Mouse (Mus musculus): Measurements from ENCODE around the gene Pole4. TPM values are rescaled to one million over a fixed set of nuclear protein-coding genes. Genes with fewer than 3 reads are reported as not detected.

The Pole4 gene
- polyA plus RNA-seq, 1 experiment from 2014 or later = 102 TPM

GRCm38 (mm10) chr6:82744553-82744952 lies 39.4 kb upstream of the Pole4 start:
- Histone ChIP-seq H3K9ac (ENCODE audit: low read length) (no peak overlapping the region), H3K4me2 (ENCODE audit: low read depth) (no peak overlapping the region), H3K4me1 (ENCODE audit: control insufficient read depth, insufficient read depth, low read length) (no peaks in the 10 kb centered on the region), H3K4me3 (ENCODE audit: low read depth, low read length) (no peak overlapping the region), H3K36me3 (ENCODE audit: control insufficient read depth, insufficient read depth, low read length) (peaks cover 9% of the 10 kb centered on the region), H3K27ac (ENCODE audit: low read depth, low read length) (no peak overlapping the region), H3K9me3 (ENCODE audit: control insufficient read depth, low read length) (no peaks in the 10 kb centered on the region), H3K27me3 (ENCODE audit: control insufficient read depth, insufficient read depth, low read length) (no peaks in the 10 kb centered on the region)
- 90% methylated on average over 9 of the region's 9 CpGs for WGBS
- no peak for DNase-seq (ENCODE audit: low spot score)
- no peak for ATAC-seq (ENCODE audit: insufficient read depth, low FRiP score, low TSS enrichment)

GRCm38 (mm10) chr6:82741518-82741880 lies 36.3 kb upstream of the Pole4 start:
- no peaks in the 10 kb centered on the region for H3K4me1 ChIP-seq (ENCODE audit: control insufficient read depth, insufficient read depth, low read length)
- H3K4me2 ChIP-seq (ENCODE audit: low read depth) = no peak overlapping the region
- H3K4me3 ChIP-seq (ENCODE audit: low read depth, low read length) = no peak overlapping the region
- H3K36me3 ChIP-seq (ENCODE audit: control insufficient read depth, insufficient read depth, low read length) = peaks cover 9% of the 10 kb centered on the region
- 87% methylated on average over 5 of the region's 5 CpGs for WGBS
- no peaks in the 10 kb centered on the region for H3K27me3 ChIP-seq (ENCODE audit: control insufficient read depth, insufficient read depth, low read length)
- no peak for DNase-seq (ENCODE audit: low spot score)
- H3K9me3 ChIP-seq (ENCODE audit: control insufficient read depth, low read length) = no peaks in the 10 kb centered on the region
- ATAC-seq (ENCODE audit: insufficient read depth, low FRiP score, low TSS enrichment) = no peak
- no peak overlapping the region for H3K9ac ChIP-seq (ENCODE audit: low read length)
- no peak overlapping the region for H3K27ac ChIP-seq (ENCODE audit: low read depth, low read length)

- Histone ChIP-seq H3K36me3 (ENCODE audit: control insufficient read depth, insufficient read depth, low read length) (peaks cover 9% of the 10 kb centered on the region), H3K4me1 (ENCODE audit: control insufficient read depth, insufficient read depth, low read length) (no peaks in the 10 kb centered on the region), H3K9ac (ENCODE audit: low read length) (no peak overlapping the region), H3K27me3 (ENCODE audit: control insufficient read depth, insufficient read depth, low read length) (no peaks in the 10 kb centered on the region), H3K4me3 (ENCODE audit: low read depth, low read length) (no peak overlapping the region), H3K4me2 (ENCODE audit: low read depth) (no peak overlapping the region), H3K9me3 (ENCODE audit: control insufficient read depth, low read length) (no peaks in the 10 kb centered on the region), H3K27ac (ENCODE audit: low read depth, low read length) (no peak overlapping the region)
- ATAC-seq (ENCODE audit: insufficient read depth, low FRiP score, low TSS enrichment) = no peak
- WGBS = 78% methylated on average over 8 of the region's 8 CpGs
- no peak for DNase-seq (ENCODE audit: low spot score)
Observed at GRCm38 (mm10) chr6:82740868-82741517, 35.8 kb upstream of the Pole4 start.

GRCm38 (mm10) chr6:82740269-82740668 lies 35.1 kb upstream of the Pole4 start:
- DNase-seq (ENCODE audit: low spot score) (peak; percentile 47), ATAC-seq (ENCODE audit: insufficient read depth, low FRiP score, low TSS enrichment) (peak; percentile 41; the same call in 1 of the 2 replicates)
- peaks cover 9% of the 10 kb centered on the region for H3K36me3 ChIP-seq (ENCODE audit: control insufficient read depth, insufficient read depth, low read length)
- H3K27me3 ChIP-seq (ENCODE audit: control insufficient read depth, insufficient read depth, low read length) = no peaks in the 10 kb centered on the region
- no peaks in the 10 kb centered on the region for H3K9me3 ChIP-seq (ENCODE audit: control insufficient read depth, low read length)
- H3K27ac ChIP-seq (ENCODE audit: low read depth, low read length) = no peak overlapping the region
- WGBS = 41% methylated on average over 6 of the region's 6 CpGs
- H3K4me2 ChIP-seq (ENCODE audit: low read depth) = no peak overlapping the region
- no peak overlapping the region for H3K9ac ChIP-seq (ENCODE audit: low read length)
- no peaks in the 10 kb centered on the region for H3K4me1 ChIP-seq (ENCODE audit: control insufficient read depth, insufficient read depth, low read length)
- H3K4me3 ChIP-seq (ENCODE audit: low read depth, low read length) = no peak overlapping the region

GRCm38 (mm10) chr6:82737634-82738540 lies 32.7 kb upstream of the Pole4 start:
- H3K9ac ChIP-seq (ENCODE audit: low read length) = no peak overlapping the region
- ATAC-seq (ENCODE audit: insufficient read depth, low FRiP score, low TSS enrichment) = no peak
- DNase-seq (ENCODE audit: low spot score) = no peak
- H3K27me3 ChIP-seq (ENCODE audit: control insufficient read depth, insufficient read depth, low read length) = no peaks in the 10 kb centered on the region
- H3K27ac ChIP-seq (ENCODE audit: low read depth, low read length) = no peak overlapping the region
- H3K4me3 ChIP-seq (ENCODE audit: low read depth, low read length) = no peak overlapping the region
- WGBS = 90% methylated on average over 27 of the region's 27 CpGs
- H3K4me2 ChIP-seq (ENCODE audit: low read depth) = no peak overlapping the region
- peaks cover 9% of the 10 kb centered on the region for H3K36me3 ChIP-seq (ENCODE audit: control insufficient read depth, insufficient read depth, low read length)
- H3K4me1 ChIP-seq (ENCODE audit: control insufficient read depth, insufficient read depth, low read length) = no peaks in the 10 kb centered on the region
- H3K9me3 ChIP-seq (ENCODE audit: control insufficient read depth, low read length) = no peaks in the 10 kb centered on the region

GRCm38 (mm10) chr6:82736626-82737600 lies 31.7 kb upstream of the Pole4 start:
- ATAC-seq (ENCODE audit: insufficient read depth, low FRiP score, low TSS enrichment) (no peak), DNase-seq (ENCODE audit: low spot score) (no peak)
- H3K36me3 ChIP-seq (ENCODE audit: control insufficient read depth, insufficient read depth, low read length) = peaks cover 4% of the 10 kb centered on the region
- H3K9ac ChIP-seq (ENCODE audit: low read length) = no peak overlapping the region
- no peak overlapping the region for H3K4me2 ChIP-seq (ENCODE audit: low read depth)
- WGBS = 86% methylated on average over 25 of the region's 25 CpGs
- H3K4me3 ChIP-seq (ENCODE audit: low read depth, low read length) = no peak overlapping the region
- H3K4me1 ChIP-seq (ENCODE audit: control insufficient read depth, insufficient read depth, low read length) = no peaks in the 10 kb centered on the region
- no peak overlapping the region for H3K27ac ChIP-seq (ENCODE audit: low read depth, low read length)
- H3K27me3 ChIP-seq (ENCODE audit: control insufficient read depth, insufficient read depth, low read length) = no peaks in the 10 kb centered on the region
- H3K9me3 ChIP-seq (ENCODE audit: control insufficient read depth, low read length) = no peaks in the 10 kb centered on the region

- H3K4me1 ChIP-seq (ENCODE audit: control insufficient read depth, insufficient read depth, low read length) = no peaks in the 10 kb centered on the region
- no peak overlapping the region for H3K4me3 ChIP-seq (ENCODE audit: low read depth, low read length)
- WGBS = 92% methylated on average over 7 of the region's 7 CpGs
- H3K27ac ChIP-seq (ENCODE audit: low read depth, low read length) = no peak overlapping the region
- no peaks in the 10 kb centered on the region for H3K27me3 ChIP-seq (ENCODE audit: control insufficient read depth, insufficient read depth, low read length)
- H3K36me3 ChIP-seq (ENCODE audit: control insufficient read depth, insufficient read depth, low read length) = peaks cover 2% of the 10 kb centered on the region; the same call in 1 of the 2 replicates
- no peak overlapping the region for H3K9ac ChIP-seq (ENCODE audit: low read length)
- H3K9me3 ChIP-seq (ENCODE audit: control insufficient read depth, low read length) = no peaks in the 10 kb centered on the region
- DNase-seq (ENCODE audit: low spot score) (peak; percentile 27), ATAC-seq (ENCODE audit: insufficient read depth, low FRiP score, low TSS enrichment) (no peak)
- no peak overlapping the region for H3K4me2 ChIP-seq (ENCODE audit: low read depth)
Observed at GRCm38 (mm10) chr6:82735347-82735746, 30.2 kb upstream of the Pole4 start.

- Histone ChIP-seq H3K27me3 (ENCODE audit: control insufficient read depth, insufficient read depth, low read length) (no peaks in the 10 kb centered on the region), H3K4me3 (ENCODE audit: low read depth, low read length) (no peak overlapping the region), H3K9ac (ENCODE audit: low read length) (no peak overlapping the region), H3K27ac (ENCODE audit: low read depth, low read length) (no peak overlapping the region), H3K36me3 (ENCODE audit: control insufficient read depth, insufficient read depth, low read length) (no peaks in the 10 kb centered on the region), H3K4me2 (ENCODE audit: low read depth) (no peak overlapping the region), H3K4me1 (ENCODE audit: control insufficient read depth, insufficient read depth, low read length) (no peaks in the 10 kb centered on the region), H3K9me3 (ENCODE audit: control insufficient read depth, low read length) (no peaks in the 10 kb centered on the region)
- 94% methylated on average over 21 of the region's 21 CpGs for WGBS
- no peak for ATAC-seq (ENCODE audit: insufficient read depth, low FRiP score, low TSS enrichment)
- no peak for DNase-seq (ENCODE audit: low spot score)
Observed at GRCm38 (mm10) chr6:82728635-82729034, 23.5 kb upstream of the Pole4 start.
